Mouse (Mus musculus) liver, embryonic 14.5 days (tissue): Measurements from ENCODE around the gene Srms.

Experiments
- CTCF ChIP-seq: IDR thresholded peaks from 2 replicates; pipeline ENCODE4 v1.5.1; 2016; ENCODE audit warnings: antibody characterized with exemption, low read depth, control low read depth
- EP300 ChIP-seq: IDR thresholded peaks from 2 replicates; pipeline ENCODE4 v1.6.1; 2016; ENCODE audit warnings: antibody characterized with exemption, low read depth

GRCm38 (mm10) chr2:181245031-181245430, 32.0 kb upstream of the Srms start:
- TF ChIP-seq CTCF (no peak), EP300 (no peak)
